Mouse (Mus musculus): ENCODE measurements at regions not wholly inside any gene's neighbourhood (a gene's known extent, or its start where the extent isn't known, plus 50 kb on each side); places are given as distances from the start of the nearest gene placed in this dataset.

DNA sequence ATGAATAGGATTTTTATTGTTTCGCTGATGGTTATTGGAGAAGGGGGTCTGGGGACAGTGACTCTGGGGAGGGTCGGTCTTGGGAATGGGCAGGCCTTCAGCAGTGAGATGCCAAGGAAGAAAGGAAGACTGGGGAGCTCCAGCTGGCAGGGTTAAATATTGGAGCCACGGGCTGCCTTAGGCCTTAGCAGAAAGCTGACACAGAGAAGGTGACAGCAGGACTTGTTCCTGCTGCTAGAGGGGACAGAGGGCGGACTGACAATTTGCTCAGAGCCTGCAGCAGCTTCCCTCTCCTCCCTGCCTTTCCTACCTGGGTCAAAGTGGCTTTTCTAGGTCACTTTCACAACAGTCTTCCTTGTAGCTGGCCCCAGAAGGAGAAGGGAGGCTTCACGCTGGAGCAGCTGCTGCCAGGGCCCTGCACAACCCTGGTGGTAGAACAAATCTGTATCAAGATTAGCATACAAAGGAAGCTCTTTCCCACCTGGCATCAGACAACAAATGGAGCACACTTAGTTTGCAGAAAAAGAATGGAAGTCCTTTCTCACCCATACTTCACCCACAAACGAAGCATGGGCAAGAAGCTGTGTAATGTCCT, 130.2 kb downstream of the Gadd45g start:
- 73% methylated on average over 6 of the region's 6 CpGs for WGBS
- H3K27me3 ChIP-seq (replicated peaks): no peaks in the 10 kb centered on the region
- ATAC-seq (replicated peaks): no peak
- H3K4me2 ChIP-seq: no peak overlapping the region
- H3K36me3 ChIP-seq (replicated peaks): no peaks in the 10 kb centered on the region
- peaks cover 5% of the 10 kb centered on the region; the same call in 1 of the 2 replicates for H3K4me1 ChIP-seq
- no peaks in the 10 kb centered on the region for H3K9me3 ChIP-seq
- no peak overlapping the region for H3K4me3 ChIP-seq
- H3K9ac ChIP-seq: no peak overlapping the region
- 0 out of 2 replicates have a peak overlapping the region, but pooled peaks have one; percentile 25 for H3K27ac ChIP-seq

DNA sequence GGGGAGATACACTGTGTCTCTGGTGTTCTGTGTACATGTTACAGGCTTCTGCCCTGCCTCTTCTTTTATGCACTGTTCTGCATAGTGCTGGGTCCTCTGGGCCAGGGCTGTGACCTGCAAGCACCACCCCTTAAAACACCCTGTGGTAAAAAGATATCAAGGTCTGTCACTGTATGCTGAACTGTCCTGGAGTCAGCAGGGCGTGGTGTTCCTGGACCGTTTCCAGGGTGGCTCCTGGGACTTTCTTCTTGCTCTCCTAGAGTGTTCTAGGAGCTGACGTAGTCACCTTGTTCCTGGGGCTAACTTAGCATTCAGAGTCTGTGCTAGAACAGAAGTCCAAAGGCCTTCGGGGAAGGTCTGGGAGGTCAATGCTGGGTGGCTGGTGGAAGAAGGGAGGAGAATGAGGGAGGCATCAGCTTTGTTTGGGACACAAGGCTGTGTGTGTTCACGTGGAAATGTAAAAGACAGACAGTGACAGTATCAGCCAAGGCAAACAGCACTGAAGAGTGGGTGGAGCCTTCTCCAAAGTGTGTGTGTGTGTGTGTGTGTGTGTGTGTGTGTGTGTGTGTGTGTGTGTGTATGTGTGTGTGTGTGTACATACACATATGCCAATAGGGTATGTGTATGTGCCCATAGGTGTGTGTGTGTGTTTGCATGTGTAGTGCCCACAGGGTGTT, 133.0 kb downstream of the Gadd45g start:
- no peak for ATAC-seq (replicated peaks)
- peaks cover 5% of the 10 kb centered on the region; the same call in 1 of the 2 replicates for H3K4me1 ChIP-seq
- no peaks in the 10 kb centered on the region for H3K9me3 ChIP-seq
- H3K9ac ChIP-seq: no peak overlapping the region
- no peak overlapping the region for H3K27ac ChIP-seq
- no peak overlapping the region for H3K4me2 ChIP-seq
- WGBS: 81% methylated on average over 5 of the region's 5 CpGs
- no peaks in the 10 kb centered on the region for H3K36me3 ChIP-seq (replicated peaks)
- H3K27me3 ChIP-seq (replicated peaks): no peaks in the 10 kb centered on the region
- H3K4me3 ChIP-seq: no peak overlapping the region

DNA sequence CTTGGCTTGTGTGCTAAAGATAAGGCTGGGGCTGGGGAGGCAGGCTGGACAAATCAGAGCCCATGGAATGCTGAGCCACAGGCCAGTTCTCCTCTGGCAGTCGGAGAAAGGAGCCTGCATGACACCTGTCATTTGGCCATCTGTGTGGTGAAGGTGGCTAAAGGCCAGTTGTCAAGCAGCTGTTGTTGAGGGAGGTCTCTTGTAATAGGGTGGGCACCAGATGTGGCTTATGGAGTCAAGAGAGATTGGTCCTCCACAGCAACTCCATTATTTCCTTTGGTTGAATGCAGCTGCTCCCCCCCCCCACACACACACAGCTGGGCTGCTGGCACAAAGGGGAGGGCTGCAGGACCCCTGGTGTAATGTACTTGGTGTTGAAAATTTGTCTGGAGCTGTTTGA, 133.9 kb downstream of the Gadd45g start:
- no peaks in the 10 kb centered on the region for H3K27me3 ChIP-seq (replicated peaks)
- H3K4me3 ChIP-seq: no peak overlapping the region
- WGBS: 81% methylated on average over 1 of the region's 1 CpGs
- H3K4me2 ChIP-seq: no peak overlapping the region
- H3K9ac ChIP-seq: no peak overlapping the region
- ATAC-seq (replicated peaks): no peak
- peaks cover 5% of the 10 kb centered on the region; the same call in 1 of the 2 replicates for H3K4me1 ChIP-seq
- H3K27ac ChIP-seq: no peak overlapping the region
- no peaks in the 10 kb centered on the region for H3K36me3 ChIP-seq (replicated peaks)
- no peaks in the 10 kb centered on the region for H3K9me3 ChIP-seq

DNA sequence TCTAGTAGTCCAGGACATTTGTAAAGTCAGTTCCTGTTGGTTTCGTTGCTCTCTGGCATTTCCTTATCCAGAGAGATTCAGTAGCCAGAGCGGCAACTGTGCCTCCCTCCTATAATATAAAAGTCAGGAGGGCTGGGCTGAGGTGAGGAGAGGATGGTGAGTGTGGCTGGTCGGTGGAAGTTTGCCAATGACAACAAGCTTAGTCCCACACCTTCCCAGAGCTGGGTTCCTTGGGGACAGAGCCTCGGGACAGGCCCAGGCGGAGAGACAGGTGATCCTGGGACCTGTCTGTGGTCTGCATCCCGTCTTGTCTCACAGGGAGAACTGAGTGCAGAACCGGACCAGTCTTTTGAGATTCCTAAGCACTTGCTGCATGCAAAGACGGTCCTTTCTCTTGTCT, 136.5 kb downstream of the Gadd45g start:
- WGBS: 89% methylated on average over 8 of the region's 8 CpGs

DNA sequence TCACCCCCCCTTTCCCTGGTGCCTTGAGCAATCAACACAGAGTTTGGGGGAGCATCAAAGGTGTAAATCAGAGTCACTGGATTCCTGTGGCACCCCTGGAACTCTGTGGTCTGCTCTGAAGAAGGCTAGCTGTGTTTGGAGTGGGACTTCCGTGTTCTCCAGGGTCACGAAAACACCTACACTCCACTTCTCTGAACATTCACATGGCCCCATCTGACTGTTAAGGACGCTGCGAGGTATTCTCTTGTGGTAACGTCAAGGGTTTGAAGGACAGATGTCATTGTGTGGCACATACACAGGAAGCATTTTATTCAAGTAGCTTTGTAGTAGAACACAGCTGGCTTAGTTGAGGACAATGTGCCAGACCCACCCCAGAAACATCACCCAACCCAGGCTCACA, 137.1 kb downstream of the Gadd45g start:
- ATAC-seq (replicated peaks): no peak
- Histone ChIP-seq H3K4me3 (no peak overlapping the region), H3K27ac (no peak overlapping the region), H3K27me3 (replicated peaks) (no peaks in the 10 kb centered on the region), H3K4me1 (no peaks in the 10 kb centered on the region), H3K9me3 (no peaks in the 10 kb centered on the region), H3K9ac (no peak overlapping the region), H3K36me3 (replicated peaks) (no peaks in the 10 kb centered on the region), H3K4me2 (no peak overlapping the region)
- WGBS: 92% methylated on average over 5 of the region's 5 CpGs

More for the DNA sequence above, 136.5 kb downstream of the Gadd45g start:
- Histone ChIP-seq H3K4me2 (no peak overlapping the region), H3K36me3 (replicated peaks) (no peaks in the 10 kb centered on the region), H3K27me3 (replicated peaks) (no peaks in the 10 kb centered on the region), H3K4me3 (no peak overlapping the region), H3K9me3 (no peaks in the 10 kb centered on the region), H3K9ac (no peak overlapping the region), H3K4me1 (no peaks in the 10 kb centered on the region), H3K27ac (no peak overlapping the region)
- no peak for ATAC-seq (replicated peaks)

DNA sequence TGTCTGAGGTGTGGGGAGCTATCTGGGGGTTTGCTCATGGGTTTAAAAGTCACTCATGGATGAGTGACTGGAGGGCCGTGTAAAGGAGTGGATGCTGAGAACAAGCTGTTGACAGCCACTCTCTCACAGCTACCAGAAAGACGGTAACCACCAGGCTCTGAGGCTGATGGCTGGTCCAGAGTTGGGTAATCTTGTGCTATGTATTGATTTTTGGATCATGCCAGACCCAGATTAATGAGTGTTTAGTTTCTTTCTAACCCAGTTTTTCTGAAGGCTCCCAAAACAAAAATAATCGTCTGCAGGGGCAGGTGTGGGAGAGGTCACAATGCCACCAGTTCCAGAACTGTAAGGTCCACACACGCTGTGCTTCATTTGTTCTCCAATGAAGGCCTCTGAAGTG, 144.9 kb downstream of the Gadd45g start:
- no peak overlapping the region for H3K27ac ChIP-seq
- 87% methylated on average over 4 of the region's 4 CpGs for WGBS
- H3K36me3 ChIP-seq (replicated peaks): no peaks in the 10 kb centered on the region
- ATAC-seq (replicated peaks): no peak
- H3K4me3 ChIP-seq: no peak overlapping the region
- no peak overlapping the region for H3K9ac ChIP-seq
- H3K4me1 ChIP-seq: no peaks in the 10 kb centered on the region
- no peak overlapping the region for H3K4me2 ChIP-seq
- H3K27me3 ChIP-seq (replicated peaks): no peaks in the 10 kb centered on the region
- no peaks in the 10 kb centered on the region for H3K9me3 ChIP-seq

DNA sequence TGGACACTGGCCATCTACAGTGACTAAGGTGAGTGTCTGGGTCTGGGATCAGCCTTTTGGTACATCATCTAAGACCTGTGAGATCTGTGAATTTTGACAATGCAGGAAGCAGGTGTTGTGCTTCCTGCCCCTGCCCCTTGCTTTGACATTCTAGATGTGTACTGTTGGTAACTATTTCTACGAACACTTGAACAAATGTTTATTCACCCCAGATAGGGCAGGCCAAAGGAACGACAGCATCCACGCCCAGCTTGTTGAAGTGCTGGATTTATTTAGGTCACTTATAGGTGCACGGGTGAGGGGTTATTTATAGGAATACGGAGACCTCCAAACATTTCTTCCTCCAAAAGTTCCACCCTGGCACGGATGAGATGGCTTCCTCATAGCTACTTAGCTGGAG, 146.4 kb downstream of the Gadd45g start:
- H3K36me3 ChIP-seq (replicated peaks): no peaks in the 10 kb centered on the region

DNA sequence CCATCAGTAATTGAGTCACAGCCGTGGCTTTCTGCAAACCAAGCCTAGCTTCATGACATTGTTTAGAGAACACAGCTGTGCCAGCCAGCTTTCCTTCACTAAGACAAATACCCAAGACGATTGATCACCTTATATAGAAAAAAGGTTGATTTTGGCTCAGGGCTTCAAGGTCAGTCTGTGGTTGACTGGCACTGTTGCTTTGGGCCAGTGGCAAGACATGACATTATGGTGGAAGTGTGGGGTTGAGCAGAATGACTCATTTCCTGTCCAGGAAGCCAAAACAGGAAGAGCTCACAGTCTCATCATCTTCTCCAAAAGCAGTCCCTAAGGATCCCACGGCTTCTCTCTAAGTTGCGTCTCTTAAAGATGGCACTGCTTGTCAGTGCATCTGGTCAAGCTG, 149.7 kb downstream of the Gadd45g start:
- Histone ChIP-seq H3K9ac (no peak overlapping the region), H3K4me1 (no peaks in the 10 kb centered on the region), H3K27me3 (replicated peaks) (no peaks in the 10 kb centered on the region), H3K36me3 (replicated peaks) (no peaks in the 10 kb centered on the region), H3K4me2 (no peak overlapping the region), H3K9me3 (no peaks in the 10 kb centered on the region), H3K27ac (no peak overlapping the region), H3K4me3 (no peak overlapping the region)
- 77% methylated on average over 4 of the region's 4 CpGs for WGBS
- no peak for ATAC-seq (replicated peaks)

More for the DNA sequence above, 146.4 kb downstream of the Gadd45g start:
- H3K27ac ChIP-seq: no peak overlapping the region
- 88% methylated on average over 6 of the region's 6 CpGs for WGBS
- H3K9me3 ChIP-seq: no peaks in the 10 kb centered on the region
- no peak for ATAC-seq (replicated peaks)
- no peak overlapping the region for H3K9ac ChIP-seq
- H3K4me2 ChIP-seq: no peak overlapping the region
- H3K4me1 ChIP-seq: no peaks in the 10 kb centered on the region
- no peaks in the 10 kb centered on the region for H3K27me3 ChIP-seq (replicated peaks)
- no peak overlapping the region for H3K4me3 ChIP-seq

DNA sequence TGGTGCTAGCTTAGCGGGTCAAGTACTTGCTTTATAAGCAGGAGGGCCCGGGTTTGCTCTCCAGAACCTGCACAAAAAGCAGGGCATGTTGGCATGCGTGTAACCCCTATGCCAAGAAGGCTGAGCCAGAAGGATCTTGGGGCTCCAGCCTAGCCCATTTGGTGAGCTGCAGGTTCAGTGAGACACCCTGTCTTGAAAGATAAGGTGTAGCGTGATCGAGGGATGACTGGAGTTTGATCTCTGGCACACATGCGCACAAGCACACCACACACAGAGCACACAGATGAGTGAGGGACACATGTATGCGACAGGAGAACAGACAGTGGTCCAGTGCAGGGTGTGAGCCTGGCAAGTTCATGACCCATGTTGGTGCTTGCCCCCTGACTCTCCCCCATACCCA, 152.1 kb downstream of the Gadd45g start:
- Histone ChIP-seq H3K27ac (no peak overlapping the region), H3K36me3 (replicated peaks) (no peaks in the 10 kb centered on the region), H3K4me1 (no peaks in the 10 kb centered on the region), H3K4me2 (no peak overlapping the region), H3K27me3 (replicated peaks) (no peaks in the 10 kb centered on the region), H3K4me3 (no peak overlapping the region), H3K9me3 (no peaks in the 10 kb centered on the region), H3K9ac (no peak overlapping the region)
- ATAC-seq (replicated peaks): no peak
- WGBS: 96% methylated on average over 7 of the region's 7 CpGs

DNA sequence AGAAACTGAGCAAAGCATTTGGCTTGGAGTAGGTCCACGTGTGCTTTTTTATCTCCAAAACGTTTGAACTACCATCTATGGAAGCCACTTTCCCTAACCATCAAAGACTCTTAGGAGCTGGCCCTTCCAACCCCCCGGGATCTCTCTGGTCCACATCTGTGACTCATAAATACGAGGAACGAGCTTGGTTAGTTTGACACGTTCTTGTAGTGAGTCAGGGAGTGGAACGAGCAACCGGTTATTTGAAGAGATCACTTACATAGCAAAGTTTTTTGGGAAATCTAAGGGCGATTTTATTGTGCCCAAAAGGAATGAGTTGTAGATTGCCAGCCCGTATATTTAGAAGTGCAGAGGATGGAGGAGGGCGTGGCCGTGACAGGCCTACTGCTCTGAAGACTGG, 155.3 kb downstream of the Gadd45g start:
- no peak overlapping the region for H3K27ac ChIP-seq
- 86% methylated on average over 12 of the region's 12 CpGs for WGBS
- H3K4me3 ChIP-seq: no peak overlapping the region
- no peak for ATAC-seq (replicated peaks)
- H3K4me1 ChIP-seq: no peaks in the 10 kb centered on the region
- H3K9ac ChIP-seq: no peak overlapping the region
- no peaks in the 10 kb centered on the region for H3K27me3 ChIP-seq (replicated peaks)
- H3K4me2 ChIP-seq: no peak overlapping the region
- H3K9me3 ChIP-seq: no peaks in the 10 kb centered on the region
- no peaks in the 10 kb centered on the region for H3K36me3 ChIP-seq (replicated peaks)

DNA sequence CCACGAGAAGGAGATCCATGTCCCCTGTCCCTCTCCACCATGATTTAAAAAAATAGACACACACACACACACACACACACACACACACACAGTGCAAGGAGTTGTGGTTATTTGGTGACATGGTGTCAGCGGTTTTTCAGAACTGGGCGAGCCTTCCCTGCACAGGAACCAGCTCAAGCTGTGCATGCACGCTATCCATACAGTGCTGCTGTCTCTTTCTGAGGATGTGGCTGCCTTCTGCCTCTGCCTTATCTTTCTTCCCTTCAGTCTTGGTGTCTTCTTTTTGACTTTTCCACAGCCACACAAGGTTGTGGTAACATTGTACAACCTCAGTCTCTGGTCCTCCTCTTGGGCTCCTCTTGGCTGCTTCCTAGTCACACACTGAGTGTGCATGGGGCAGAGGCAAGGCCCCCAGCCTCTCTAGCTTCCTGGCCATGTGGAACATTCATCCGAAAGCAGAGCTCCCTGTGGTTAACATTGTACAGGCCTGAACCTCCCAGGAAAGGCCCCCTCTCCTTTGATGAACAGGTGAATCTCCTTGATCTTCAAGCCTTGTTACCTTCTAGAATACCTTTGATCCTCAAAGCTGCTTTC, 157.6 kb downstream of the Gadd45g start:
- Histone ChIP-seq H3K27ac (no peak overlapping the region), H3K4me3 (no peak overlapping the region), H3K4me1 (no peaks in the 10 kb centered on the region), H3K9ac (no peak overlapping the region), H3K27me3 (replicated peaks) (no peaks in the 10 kb centered on the region), H3K4me2 (no peak overlapping the region), H3K9me3 (no peaks in the 10 kb centered on the region), H3K36me3 (replicated peaks) (no peaks in the 10 kb centered on the region)
- ATAC-seq (replicated peaks): 0 out of 2 replicates have a peak, but pooled peaks have one; percentile 11
- 79% methylated on average over 5 of the region's 5 CpGs for WGBS

DNA sequence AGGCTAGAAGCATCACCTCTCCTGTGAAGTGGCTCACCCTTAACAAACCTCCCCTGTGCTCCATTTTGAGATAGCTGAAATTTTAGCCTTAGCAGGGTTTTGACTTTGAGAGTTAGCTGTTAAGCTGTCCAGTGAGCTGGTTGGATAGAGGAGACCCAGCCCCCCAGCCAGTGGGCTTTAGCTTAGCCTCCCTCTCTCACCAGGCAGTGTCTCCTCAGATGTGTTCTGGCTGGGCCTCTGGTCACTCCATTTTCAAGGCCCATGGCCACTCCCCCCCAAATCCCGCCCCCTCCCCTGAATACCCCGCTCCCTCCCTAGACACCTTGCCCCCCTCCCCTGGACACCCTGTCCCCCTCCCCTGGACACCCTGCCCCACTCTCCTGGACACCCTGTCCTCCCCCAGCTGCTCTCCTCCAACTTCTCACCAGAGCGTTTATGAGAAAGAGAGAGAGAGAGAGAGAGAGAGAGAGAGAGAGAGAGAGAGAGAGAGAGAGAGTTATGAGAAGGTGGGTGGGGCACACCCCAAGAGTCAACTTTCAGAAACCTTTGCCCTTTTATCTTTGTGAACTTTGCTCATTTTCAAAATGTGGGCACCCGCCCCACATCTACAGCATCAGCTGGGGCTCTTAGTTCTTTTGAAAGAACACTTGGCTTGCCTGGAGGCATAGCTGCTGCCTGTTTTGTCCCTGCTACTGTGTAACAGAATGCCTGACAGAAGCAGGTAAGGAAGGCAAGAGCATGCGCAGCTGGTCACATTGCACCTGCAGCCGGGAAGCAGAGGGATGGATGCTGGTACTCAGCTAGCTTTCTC, 161.3 kb downstream of the Gadd45g start:
- H3K4me1 ChIP-seq: no peaks in the 10 kb centered on the region
- H3K9me3 ChIP-seq: no peaks in the 10 kb centered on the region
- no peak overlapping the region for H3K4me3 ChIP-seq
- no peaks in the 10 kb centered on the region for H3K27me3 ChIP-seq (replicated peaks)
- no peak overlapping the region for H3K4me2 ChIP-seq
- no peaks in the 10 kb centered on the region for H3K36me3 ChIP-seq (replicated peaks)
- no peak for ATAC-seq (replicated peaks)
- H3K9ac ChIP-seq: no peak overlapping the region
- WGBS: 87% methylated on average over 6 of the region's 6 CpGs
- H3K27ac ChIP-seq: no peak overlapping the region

All from midbrain, embryonic 15.5 days (tissue).